Mouse (Mus musculus) G1E (cell line): ENCODE results near the gene Lrrc26.

Experiments
- CTCF ChIP-seq: IDR thresholded peaks from 2 replicates; pipeline ENCODE4 v1.5.1; 2012; ENCODE audit warnings: low read depth, low read length, inconsistent platforms, mixed read lengths
- GATA1 ChIP-seq: IDR thresholded peaks from 2 replicates; pipeline ENCODE4 v1.6.1; 2012; ENCODE audit warnings: borderline replicate concordance, low read length, inconsistent platforms, mixed read lengths
- GATA2 ChIP-seq: IDR thresholded peaks from 2 replicates; pipeline ENCODE4 v1.6.1; 2012; ENCODE audit warnings: low read depth, low read length, inconsistent platforms, borderline replicate concordance
- POLR2AphosphoS5 ChIP-seq: IDR thresholded peaks from 2 replicates; pipeline ENCODE4 v1.6.1; 2012; ENCODE audit warnings: low read depth, low read length, inconsistent platforms; ENCODE audit not compliant: insufficient replicate concordance
- TAL1 ChIP-seq: conservative IDR thresholded peaks from 2 replicates; pipeline ENCODE4 v1.6.1; 2012; ENCODE audit warnings: low read depth, low read length, inconsistent platforms, mixed read lengths

DNA sequence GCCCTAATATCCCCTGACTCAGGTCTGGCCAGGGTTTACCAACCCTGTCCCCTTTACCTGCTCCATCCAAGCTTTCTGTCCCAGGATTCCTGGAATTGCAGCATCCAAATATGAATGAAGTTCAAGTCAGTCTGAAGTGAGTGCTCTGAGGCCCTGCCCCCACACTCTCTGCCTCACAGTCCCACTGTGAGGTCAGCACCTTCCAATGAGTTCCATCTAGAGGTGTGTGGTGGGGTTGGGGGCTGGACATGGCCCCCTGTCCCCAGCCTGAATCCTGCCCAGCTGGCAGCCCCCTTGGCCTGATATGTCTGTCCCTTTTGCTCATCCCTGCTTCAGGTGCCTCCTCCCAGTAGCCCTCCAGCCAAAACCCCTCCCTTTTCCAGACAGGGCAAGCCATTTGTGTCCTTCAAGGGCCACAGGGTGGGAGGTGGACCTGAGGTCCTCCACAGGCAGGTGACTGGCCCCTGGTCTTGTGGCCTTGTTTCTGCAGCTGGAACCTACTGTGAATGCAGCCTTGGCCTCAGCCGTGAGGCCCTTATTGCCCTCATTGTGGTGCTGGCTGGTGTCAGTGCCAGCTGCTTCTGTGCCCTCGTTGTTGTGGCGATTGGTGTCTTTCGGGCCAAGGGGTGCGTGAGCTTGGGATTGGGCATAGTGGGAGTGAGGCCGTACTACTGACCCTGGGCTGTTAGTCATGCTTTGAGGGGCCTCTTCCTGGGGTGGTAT, 1.6 kb upstream of the Lrrc26 start, which contains the start of gene Tmem210:
- TF ChIP-seq CTCF = no peak
- no peak for TF ChIP-seq TAL1
- no peak for TF ChIP-seq POLR2AphosphoS5
- TF ChIP-seq GATA2 = no peak
- TF ChIP-seq GATA1 = no peak
